Mouse (Mus musculus): ENCODE measurements around the gene AI661453. TPM values are rescaled to one million over a fixed set of nuclear protein-coding genes. Genes with fewer than 3 reads are reported as not detected.
A peak's percentile ranks its signal among the peaks of the same experiment; 100 is the strongest.
"Not testable (repeated sequence)": the region's sequence is repeated elsewhere in the genome, so short reads cannot be mapped to it uniquely, and the experiment has no call there.

AI661453 gene
- polyA plus RNA-seq, 1 experiment from 2014 or later = 0.77 TPM

GRCm38 (mm10) chr17:47494132-47494531, 57.7 kb downstream of the AI661453 start:
- 69% methylated on average over 11 of the region's 11 CpGs for WGBS (ENCODE audit: insufficient replicate concordance)
- Histone ChIP-seq H3K27me3 (ENCODE audit: control insufficient read depth, insufficient read depth, low read depth, low read length) (no peaks in the 10 kb centered on the region), H3K4me3 (ENCODE audit: low read depth, low read length) (no peak overlapping the region), H3K9me3 (replicated peaks; ENCODE audit: control insufficient read depth, low read length) (no peaks in the 10 kb centered on the region), H3K4me2 (ENCODE audit: low read depth, low read length) (no peak overlapping the region), H3K4me1 (ENCODE audit: control insufficient read depth, low read depth, low read length) (peaks cover 8% of the 10 kb centered on the region; the same call in 1 of the 2 replicates), H3K9ac (ENCODE audit: low read depth, low read length) (no peak overlapping the region), H3K27ac (ENCODE audit: low read length) (no peak overlapping the region), H3K36me3 (ENCODE audit: control insufficient read depth, insufficient read depth) (peaks cover 70% of the 10 kb centered on the region)
- no peak for ATAC-seq (ENCODE audit: low read depth)

- Histone ChIP-seq H3K4me2 (ENCODE audit: low read depth, low read length) (peak overlapping the region; percentile 72), H3K4me1 (ENCODE audit: control insufficient read depth, low read depth, low read length) (peaks cover 34% of the 10 kb centered on the region), H3K9ac (ENCODE audit: low read depth, low read length) (peak overlapping the region; percentile 92), H3K27ac (ENCODE audit: low read length) (peak overlapping the region; percentile 92), H3K36me3 (ENCODE audit: control insufficient read depth, insufficient read depth) (peaks cover 25% of the 10 kb centered on the region), H3K4me3 (ENCODE audit: low read depth, low read length) (peak overlapping the region; percentile 84), H3K9me3 (replicated peaks; ENCODE audit: control insufficient read depth, low read length) (no peaks in the 10 kb centered on the region), H3K27me3 (ENCODE audit: control insufficient read depth, insufficient read depth, low read depth, low read length) (no peaks in the 10 kb centered on the region)
- 6% methylated on average over 11 of the region's 11 CpGs for WGBS (ENCODE audit: insufficient replicate concordance)
- ATAC-seq (ENCODE audit: low read depth) = peak; percentile 1; the same call in 1 of the 2 replicates
These were observed 65.1 kb downstream of the AI661453 start for GRCm38 (mm10) chr17:47501531-47501930.

- Histone ChIP-seq H3K4me3 (ENCODE audit: low read depth, low read length) (peak within 1 kb of the TSS; percentile 84), H3K4me2 (ENCODE audit: low read depth, low read length) (peak within 1 kb of the TSS; percentile 72), H3K4me1 (ENCODE audit: control insufficient read depth, low read depth, low read length) (peaks cover 34% of the 10 kb centered on the region), H3K27ac (ENCODE audit: low read length) (peak within 1 kb of the TSS; percentile 92), H3K36me3 (ENCODE audit: control insufficient read depth, insufficient read depth) (peaks cover 20% of the 10 kb centered on the region), H3K9ac (ENCODE audit: low read depth, low read length) (peak within 1 kb of the TSS; percentile 92), H3K27me3 (ENCODE audit: control insufficient read depth, insufficient read depth, low read depth, low read length) (no peaks in the 10 kb centered on the region), H3K9me3 (replicated peaks; ENCODE audit: control insufficient read depth, low read length) (no peaks in the 10 kb centered on the region)
- 2% methylated on average over 40 of the region's 40 CpGs for WGBS (ENCODE audit: insufficient replicate concordance)
- peak; percentile 92 for ATAC-seq (ENCODE audit: low read depth)
These were observed 65.7 kb downstream of the AI661453 start, which contains the start of gene Taf8 for GRCm38 (mm10) chr17:47501946-47502706. Taf8 (minus strand) TSS chr17:47502292.

GRCm38 (mm10) chr17:47502707-47503045, 66.3 kb downstream of the AI661453 start:
- 74% methylated on average over 6 of the region's 6 CpGs for WGBS (ENCODE audit: insufficient replicate concordance)
- H3K27me3 ChIP-seq (ENCODE audit: control insufficient read depth, insufficient read depth, low read depth, low read length); H3K9ac ChIP-seq (ENCODE audit: low read depth, low read length); ATAC-seq (ENCODE audit: low read depth); H3K9me3 ChIP-seq (replicated peaks; ENCODE audit: control insufficient read depth, low read length): not testable (repeated sequence)
- H3K4me3 ChIP-seq (ENCODE audit: low read depth, low read length) = peak overlapping the region; percentile 84; the same call in 1 of the 2 replicates
- peak overlapping the region; percentile 72 for H3K4me2 ChIP-seq (ENCODE audit: low read depth, low read length)
- H3K27ac ChIP-seq (ENCODE audit: low read length) = peak overlapping the region; percentile 41; the same call in 1 of the 2 replicates
- peaks cover 16% of the 10 kb centered on the region for H3K36me3 ChIP-seq (ENCODE audit: control insufficient read depth, insufficient read depth)
- H3K4me1 ChIP-seq (ENCODE audit: control insufficient read depth, low read depth, low read length) = peaks cover 39% of the 10 kb centered on the region

- Histone ChIP-seq H3K4me2 (ENCODE audit: low read depth, low read length) (no peak overlapping the region), H3K4me3 (ENCODE audit: low read depth, low read length) (no peak overlapping the region), H3K36me3 (ENCODE audit: control insufficient read depth, insufficient read depth) (peaks cover 9% of the 10 kb centered on the region; the same call in 1 of the 2 replicates), H3K27me3 (ENCODE audit: control insufficient read depth, insufficient read depth, low read depth, low read length) (no peaks in the 10 kb centered on the region), H3K9me3 (replicated peaks; ENCODE audit: control insufficient read depth, low read length) (no peaks in the 10 kb centered on the region), H3K4me1 (ENCODE audit: control insufficient read depth, low read depth, low read length) (peaks cover 48% of the 10 kb centered on the region), H3K9ac (ENCODE audit: low read depth, low read length) (no peak overlapping the region), H3K27ac (ENCODE audit: low read length) (no peak overlapping the region)
- no peak for ATAC-seq (ENCODE audit: low read depth)
These were observed 67.3 kb downstream of the AI661453 start for GRCm38 (mm10) chr17:47503689-47504088.

- no peaks in the 10 kb centered on the region for H3K27me3 ChIP-seq (ENCODE audit: control insufficient read depth, insufficient read depth, low read depth, low read length)
- ATAC-seq (ENCODE audit: low read depth) = no peak
- peaks cover 52% of the 10 kb centered on the region for H3K4me1 ChIP-seq (ENCODE audit: control insufficient read depth, low read depth, low read length)
- H3K36me3 ChIP-seq (ENCODE audit: control insufficient read depth, insufficient read depth) = peaks cover 9% of the 10 kb centered on the region; the same call in 1 of the 2 replicates
- H3K9me3 ChIP-seq (replicated peaks; ENCODE audit: control insufficient read depth, low read length) = no peaks in the 10 kb centered on the region
- peak overlapping the region; percentile 59 for H3K4me3 ChIP-seq (ENCODE audit: low read depth, low read length)
- peak overlapping the region; percentile 81 for H3K27ac ChIP-seq (ENCODE audit: low read length)
- H3K9ac ChIP-seq (ENCODE audit: low read depth, low read length) = peak overlapping the region; percentile 63
- WGBS (ENCODE audit: insufficient replicate concordance) = 48% methylated on average over 5 of the region's 5 CpGs
- peak overlapping the region; percentile 88 for H3K4me2 ChIP-seq (ENCODE audit: low read depth, low read length)
These were observed 67.8 kb downstream of the AI661453 start for GRCm38 (mm10) chr17:47504228-47504627.

GRCm38 (mm10) chr17:47504941-47505346, 68.5 kb downstream of the AI661453 start, which contains the start of gene Ccnd3:
Ccnd3 (plus strand) TSS chr17:47505051.
- ATAC-seq (ENCODE audit: low read depth) = peak; percentile 12
- peak within 1 kb of the TSS; percentile 59 for H3K4me3 ChIP-seq (ENCODE audit: low read depth, low read length)
- peak within 1 kb of the TSS; percentile 88 for H3K4me2 ChIP-seq (ENCODE audit: low read depth, low read length)
- peak within 1 kb of the TSS; percentile 63 for H3K9ac ChIP-seq (ENCODE audit: low read depth, low read length)
- H3K9me3 ChIP-seq (replicated peaks; ENCODE audit: control insufficient read depth, low read length) = no peaks in the 10 kb centered on the region
- H3K27me3 ChIP-seq (ENCODE audit: control insufficient read depth, insufficient read depth, low read depth, low read length) = no peaks in the 10 kb centered on the region
- under 1% methylated on average over 22 of the region's 22 CpGs for WGBS (ENCODE audit: insufficient replicate concordance)
- H3K4me1 ChIP-seq (ENCODE audit: control insufficient read depth, low read depth, low read length) = peaks cover 54% of the 10 kb centered on the region
- H3K36me3 ChIP-seq (ENCODE audit: control insufficient read depth, insufficient read depth) = peaks cover 5% of the 10 kb centered on the region; the same call in 1 of the 2 replicates
- H3K27ac ChIP-seq (ENCODE audit: low read length) = peak within 1 kb of the TSS; percentile 81

GRCm38 (mm10) chr17:47505566-47505965, 69.2 kb downstream of the AI661453 start:
- Histone ChIP-seq H3K9me3 (replicated peaks; ENCODE audit: control insufficient read depth, low read length) (no peaks in the 10 kb centered on the region), H3K27me3 (ENCODE audit: control insufficient read depth, insufficient read depth, low read depth, low read length) (no peaks in the 10 kb centered on the region), H3K27ac (ENCODE audit: low read length) (peak overlapping the region; percentile 81), H3K4me1 (ENCODE audit: control insufficient read depth, low read depth, low read length) (peaks cover 57% of the 10 kb centered on the region), H3K4me3 (ENCODE audit: low read depth, low read length) (peak overlapping the region; percentile 59), H3K4me2 (ENCODE audit: low read depth, low read length) (peak overlapping the region; percentile 88), H3K9ac (ENCODE audit: low read depth, low read length) (peak overlapping the region; percentile 63), H3K36me3 (ENCODE audit: control insufficient read depth, insufficient read depth) (no peaks in the 10 kb centered on the region)
- no peak for ATAC-seq (ENCODE audit: low read depth)
- WGBS (ENCODE audit: insufficient replicate concordance) = 22% methylated on average over 2 of the region's 2 CpGs

GRCm38 (mm10) chr17:47506042-47506441, 69.6 kb downstream of the AI661453 start:
- peaks cover 58% of the 10 kb centered on the region for H3K4me1 ChIP-seq (ENCODE audit: control insufficient read depth, low read depth, low read length)
- no peaks in the 10 kb centered on the region for H3K36me3 ChIP-seq (ENCODE audit: control insufficient read depth, insufficient read depth)

More at GRCm38 (mm10) chr17:47506042-47506441, 69.6 kb downstream of the AI661453 start:
- ATAC-seq (ENCODE audit: low read depth) = no peak
- peak overlapping the region; percentile 5; the same call in 1 of the 2 replicates for H3K9ac ChIP-seq (ENCODE audit: low read depth, low read length)
- no peaks in the 10 kb centered on the region for H3K27me3 ChIP-seq (ENCODE audit: control insufficient read depth, insufficient read depth, low read depth, low read length)
- H3K27ac ChIP-seq (ENCODE audit: low read length) = no peak overlapping the region
- WGBS (ENCODE audit: insufficient replicate concordance) = 53% methylated on average over 1 of the region's 1 CpGs
- no peaks in the 10 kb centered on the region for H3K9me3 ChIP-seq (replicated peaks; ENCODE audit: control insufficient read depth, low read length)
- H3K4me2 ChIP-seq (ENCODE audit: low read depth, low read length) = peak overlapping the region; percentile 88
- H3K4me3 ChIP-seq (ENCODE audit: low read depth, low read length) = peak overlapping the region; percentile 59

All from liver, embryonic 16.5 days (tissue).